ENCODE assay signal across 10 mouse cellular contexts in the genomic region with DNA sequence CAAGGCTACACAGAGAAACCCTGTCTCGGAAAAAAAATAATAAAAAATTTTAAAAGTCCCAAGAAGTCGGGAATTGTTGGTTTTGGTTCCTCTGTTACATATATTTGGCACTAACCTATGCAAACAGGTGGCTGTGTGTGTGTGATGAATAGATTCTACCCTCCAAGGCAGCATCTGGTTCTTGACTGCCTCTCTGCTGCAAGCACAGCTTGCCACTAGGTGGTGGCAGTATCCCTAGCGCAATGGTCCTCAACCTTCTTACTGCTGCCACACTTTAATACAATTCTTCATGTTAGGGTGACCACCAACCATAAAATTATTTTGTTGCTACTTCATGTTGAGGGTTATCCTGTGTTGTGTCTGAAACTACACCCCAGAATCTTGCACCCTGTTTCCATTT. TPM values are rescaled to one million over a fixed set of nuclear protein-coding genes. Genes with fewer than 3 reads are reported as not detected.
DNase-seq lines count a peak whose midpoint lies in the region; ATAC-seq and TF ChIP-seq lines count a peak whose summit lies in the region.
"Had no signal": no experiment of that assay in that cellular context is flagged by ENCODE, and none has a peak within 500 bp of the region (broad histone marks: within the 10 kb centered on the region; RNA-seq: fewer than 3 reads in every experiment).

No protein-coding gene starts in this region.

- no peak for ATAC-seq in forebrain, embryonic 14.5 days
- ATAC-seq in forebrain, embryonic 15.5 days (replicated peaks): no peak
- no peak for ATAC-seq in erythroblast, adult 5-6 weeks (replicated peaks; ENCODE audit: low FRiP score, poor library complexity, severe bottlenecking)

- DNase-seq in forebrain, embryonic 14.5 days (ENCODE audit: low spot score): peak; percentile 40
- DNase-seq in lung, adult 2 months: no peak
- DNase-seq in lung, postnatal 14 days: no peak
- DNase-seq in ES-CJ7 (ENCODE audit: low read depth, low spot score): peak; percentile 36
- DNase-seq in forelimb bud, embryonic 11.5 days (ENCODE audit: low read depth, low spot score): peak; percentile 19
- no peak for DNase-seq in layer of hippocampus, adult 18-20 months (ENCODE audit: low spot score in 2 of 2)
- DNase-seq: layer of hippocampus, postnatal 36 days had no signal

- no peak overlapping the region for H3K27ac ChIP-seq in forebrain, embryonic 14.5 days (ENCODE audit: low read depth, low read length)
- no peak overlapping the region for H3K27ac ChIP-seq in forebrain, embryonic 15.5 days (replicated peaks)
- H3K27ac ChIP-seq: hindbrain, embryonic 15.5 days had no signal

- H3K9ac ChIP-seq in forebrain, embryonic 14.5 days (ENCODE audit: low read length): no peak overlapping the region
- H3K9ac ChIP-seq in forebrain, embryonic 15.5 days (replicated peaks): no peak overlapping the region
- H3K9ac ChIP-seq: hindbrain, embryonic 15.5 days had no signal

- H3K9me3 ChIP-seq in forebrain, embryonic 14.5 days (replicated peaks; ENCODE audit: control insufficient read depth, low read length): no peaks in the 10 kb centered on the region
- H3K9me3 ChIP-seq in forebrain, embryonic 15.5 days: no peaks in the 10 kb centered on the region
- H3K9me3 ChIP-seq: hindbrain, embryonic 15.5 days had no signal

- H3K36me3 ChIP-seq in forebrain, embryonic 14.5 days (ENCODE audit: control insufficient read depth, insufficient read depth, low read length): no peaks in the 10 kb centered on the region
- H3K36me3 ChIP-seq in forebrain, embryonic 15.5 days: no peaks in the 10 kb centered on the region
- H3K36me3 ChIP-seq: hindbrain, embryonic 15.5 days had no signal

- 52% methylated on average over 3 of the region's 3 CpGs for WGBS in forebrain, embryonic 14.5 days
- 48% methylated on average over 3 of the region's 3 CpGs for WGBS in forebrain, embryonic 15.5 days
- WGBS in lung, adult 2 months: 41% methylated on average over 3 of the region's 3 CpGs

- H3K27me3 ChIP-seq in forebrain, embryonic 14.5 days (replicated peaks; ENCODE audit: control insufficient read depth, insufficient read depth, low read length): no peaks in the 10 kb centered on the region
- no peaks in the 10 kb centered on the region for H3K27me3 ChIP-seq in forebrain, embryonic 15.5 days
- H3K27me3 ChIP-seq: hindbrain, embryonic 15.5 days had no signal

- H3K4me2 ChIP-seq in forebrain, embryonic 14.5 days (ENCODE audit: low read length): no peak overlapping the region
- no peak overlapping the region for H3K4me2 ChIP-seq in forebrain, embryonic 15.5 days (replicated peaks)
- H3K4me2 ChIP-seq: hindbrain, embryonic 15.5 days had no signal

- TF ChIP-seq CTCF in lung, adult 2 months (IDR thresholded peaks at IDR 0.05; ENCODE audit: insufficient read depth, low read length): peak; percentile 63

- H3K4me1 ChIP-seq in forebrain, embryonic 14.5 days (ENCODE audit: control insufficient read depth, insufficient read depth, low read length): no peaks in the 10 kb centered on the region
- H3K4me1 ChIP-seq in forebrain, embryonic 15.5 days: no peaks in the 10 kb centered on the region
- no peaks in the 10 kb centered on the region for H3K4me1 ChIP-seq in lung, adult 2 months (ENCODE audit: control insufficient read depth, insufficient read depth, low read length)
- H3K4me1 ChIP-seq: hindbrain, embryonic 15.5 days had no signal

- H3K4me3 ChIP-seq in forebrain, embryonic 14.5 days (ENCODE audit: low read depth, low read length): no peak overlapping the region
- H3K4me3 ChIP-seq in forebrain, embryonic 15.5 days: no peak overlapping the region
- H3K4me3 ChIP-seq in lung, adult 2 months (replicated peaks; ENCODE audit: extremely low read depth, low read depth, low read length): no peak overlapping the region
- H3K4me3 ChIP-seq: hindbrain, embryonic 15.5 days had no signal

- TF ChIP-seq POLR2A in lung, adult 2 months (IDR thresholded peaks at IDR 0.05; ENCODE audit: borderline replicate concordance, extremely low read depth, low read depth, low read length): no peak

RNA-seq across cellular contexts. Expression of gene Trmt10b, which starts 10.6 kb away (rescaled TPM):
- polyA plus RNA-seq in forebrain, embryonic 14.5 days (2014; fragmentation: Nextera tagmentation; extraction: Ambion mirVana): 23.9 and 25.6 TPM in 2 replicates
- polyA plus RNA-seq in forebrain, embryonic 15.5 days (2015; fragmentation: Nextera tagmentation; extraction: Ambion mirVana): 22.0 and 23.6 TPM in 2 replicates
- 1.9 and 3.0 TPM in 2 replicates for polyA plus RNA-seq in lung, adult 2 months (2012; rRNA removed)
- 10 to 100 TPM; 15.6 to 15.9 TPM for total RNA-seq in layer of hippocampus, adult 18-20 months (2021)
- 9.0 and 10.7 TPM in 2 replicates for total RNA-seq in erythroblast, adult 5-6 weeks (2015; ENCODE audit: low replicate concordance)
- total RNA-seq in erythroblast, adult 5-6 weeks (2017; ENCODE audit: low replicate concordance): 3.6 and 5.7 TPM in 2 replicates

RNA-seq across cellular contexts. Expression of gene Dcaf10, which starts 55.6 kb away (rescaled TPM):
- 8.5 and 8.8 TPM in 2 replicates for polyA plus RNA-seq in forebrain, embryonic 14.5 days (2014; fragmentation: Nextera tagmentation; extraction: Ambion mirVana)
- 8.4 and 8.9 TPM in 2 replicates for polyA plus RNA-seq in forebrain, embryonic 15.5 days (2015; fragmentation: Nextera tagmentation; extraction: Ambion mirVana)
- polyA plus RNA-seq in lung, adult 2 months (2012; rRNA removed): 14.7 and 28.0 TPM in 2 replicates
- total RNA-seq in layer of hippocampus, adult 18-20 months (2021): 10 to 100 TPM; 16.4 to 16.9 TPM
- total RNA-seq in erythroblast, adult 5-6 weeks (2015; ENCODE audit: low replicate concordance): 19.0 and 30.4 TPM in 2 replicates
- total RNA-seq in erythroblast, adult 5-6 weeks (2017; ENCODE audit: low replicate concordance): 23.7 and 32.5 TPM in 2 replicates

RNA-seq across cellular contexts. Expression of gene Exosc3, which starts 56.2 kb away (rescaled TPM):
- 44.5 and 52.4 TPM in 2 replicates for polyA plus RNA-seq in forebrain, embryonic 14.5 days (2014; fragmentation: Nextera tagmentation; extraction: Ambion mirVana)
- 48.9 and 54.9 TPM in 2 replicates for polyA plus RNA-seq in forebrain, embryonic 15.5 days (2015; fragmentation: Nextera tagmentation; extraction: Ambion mirVana)
- polyA plus RNA-seq in lung, adult 2 months (2012; rRNA removed): 20.6 and 22.2 TPM in 2 replicates
- 10 to 100 TPM; 14.6 to 18.0 TPM for total RNA-seq in layer of hippocampus, adult 18-20 months (2021)
- total RNA-seq in erythroblast, adult 5-6 weeks (2015; ENCODE audit: low replicate concordance): 20.8 and 33.9 TPM in 2 replicates
- 25.5 and 37.5 TPM in 2 replicates for total RNA-seq in erythroblast, adult 5-6 weeks (2017; ENCODE audit: low replicate concordance)

Comparison
In these comparisons a context has a peak if more than half of its experiments do, and no peak if none do; other contexts are left out.
1. DNase-seq: peak in forebrain, embryonic 14.5 days (single experiment), ES-CJ7 (single experiment) and forelimb bud, embryonic 11.5 days (single experiment); none in lung, adult 2 months (single experiment), lung, postnatal 14 days (single experiment) and layer of hippocampus, adult 18-20 months (0 of 2).